9 mouse cellular contexts compared by ENCODE assay signal in the genomic region with DNA sequence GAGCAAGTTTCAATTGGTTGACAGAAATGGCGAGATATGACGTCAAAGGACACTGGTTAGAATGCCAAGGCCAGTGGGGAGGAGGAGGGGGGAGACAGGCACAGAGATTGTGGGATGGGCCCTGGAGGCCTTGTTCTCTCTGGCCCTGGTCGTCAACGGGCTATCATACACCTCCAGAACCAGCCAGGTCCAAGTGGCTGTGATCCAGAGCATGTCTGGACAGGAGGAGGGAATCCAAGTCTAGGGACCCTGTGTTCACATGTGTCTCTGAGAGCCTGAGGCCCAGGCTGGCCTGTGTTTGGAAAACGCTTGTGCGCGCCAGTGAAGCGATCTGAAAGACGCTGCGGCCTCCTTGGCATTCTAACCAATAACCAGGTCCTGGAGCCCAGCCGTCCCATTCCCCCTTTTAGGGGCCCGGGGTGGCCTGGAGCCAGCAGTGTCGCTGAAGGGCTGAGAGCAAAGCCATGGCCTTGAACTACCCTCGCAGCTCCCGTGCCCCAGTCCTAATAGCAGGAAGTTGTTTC.
DNase-seq lines count a peak whose midpoint lies in the region; ATAC-seq and TF ChIP-seq lines count a peak whose summit lies in the region.
"Had no signal": no experiment of that assay in that cellular context is flagged by ENCODE, and none has a peak within 500 bp of the region (broad histone marks: within the 10 kb centered on the region; RNA-seq: fewer than 3 reads in every experiment).

No protein-coding gene starts in this region.

- peaks cover 2% of the 10 kb centered on the region; the same call in 1 of the 2 replicates for H3K4me1 ChIP-seq in neural tube, embryonic 11.5 days (ENCODE audit: control insufficient read depth, insufficient read depth, low read length)
- H3K4me1 ChIP-seq in hindbrain, embryonic 12.5 days: peaks cover 34% of the 10 kb centered on the region
- H3K4me1 ChIP-seq in megakaryocyte, embryonic 14.5 days: peaks cover 32% of the 10 kb centered on the region
- H3K4me1 ChIP-seq in stomach, embryonic 16.5 days (ENCODE audit: control insufficient read depth, insufficient read depth, low read length): peaks cover 26% of the 10 kb centered on the region

- no peak overlapping the region; the same call in 1 of the 2 replicates for H3K27ac ChIP-seq in neural tube, embryonic 11.5 days (ENCODE audit: low read depth, low read length)
- H3K27ac ChIP-seq in hindbrain, embryonic 12.5 days: peak overlapping the region; percentile 96
- peak overlapping the region; percentile 100 for H3K27ac ChIP-seq in left cerebral cortex, adult 2 months
- H3K27ac ChIP-seq in stomach, embryonic 16.5 days (ENCODE audit: low read length): peak overlapping the region; percentile 94

- peak overlapping the region; percentile 67 for H3K4me3 ChIP-seq in neural tube, embryonic 11.5 days (ENCODE audit: low read depth, low read length)
- peak overlapping the region; percentile 71 for H3K4me3 ChIP-seq in hindbrain, embryonic 12.5 days
- peak overlapping the region; percentile 64 for H3K4me3 ChIP-seq in left cerebral cortex, adult 2 months
- H3K4me3 ChIP-seq in megakaryocyte, embryonic 14.5 days (replicated peaks): peak overlapping the region; percentile 90
- H3K4me3 ChIP-seq in stomach, embryonic 16.5 days (replicated peaks; ENCODE audit: low read length): peak overlapping the region; percentile 80

- peak overlapping the region; percentile 91 for H3K9ac ChIP-seq in neural tube, embryonic 11.5 days (ENCODE audit: low read length)
- peak overlapping the region; percentile 88 for H3K9ac ChIP-seq in hindbrain, embryonic 12.5 days
- H3K9ac ChIP-seq in stomach, embryonic 16.5 days (ENCODE audit: low read length): peak overlapping the region; percentile 96

- H3K36me3 ChIP-seq in neural tube, embryonic 11.5 days (ENCODE audit: control insufficient read depth, insufficient read depth, low read length): no peaks in the 10 kb centered on the region
- H3K36me3 ChIP-seq in hindbrain, embryonic 12.5 days: 0 out of 2 replicates have a peak, but pooled peaks cover 3% of the 10 kb centered on the region
- no peaks in the 10 kb centered on the region for H3K36me3 ChIP-seq in megakaryocyte, embryonic 14.5 days (replicated peaks; ENCODE audit: low read length)
- no peaks in the 10 kb centered on the region for H3K36me3 ChIP-seq in stomach, embryonic 16.5 days (ENCODE audit: control insufficient read depth, insufficient read depth, low read length)

- peak overlapping the region; percentile 79 for H3K4me2 ChIP-seq in neural tube, embryonic 11.5 days (ENCODE audit: low read depth)
- peak overlapping the region; percentile 79 for H3K4me2 ChIP-seq in hindbrain, embryonic 12.5 days (replicated peaks)
- H3K4me2 ChIP-seq in stomach, embryonic 16.5 days (ENCODE audit: low read depth, low read length): peak overlapping the region; percentile 77

- no peak for TF ChIP-seq CTCF in left cerebral cortex, adult 2 months (IDR thresholded peaks at IDR 0.05)

- ATAC-seq in neural tube, embryonic 11.5 days (ENCODE audit: insufficient read depth, low FRiP score, low TSS enrichment): no peak; the same call in 1 of the 2 replicates
- ATAC-seq in hindbrain, embryonic 12.5 days (ENCODE audit: low FRiP score): no peak; the same call in 1 of the 2 replicates
- ATAC-seq in stomach, embryonic 16.5 days (ENCODE audit: insufficient read depth, low FRiP score): peak; percentile 25; the same call in 1 of the 2 replicates

- H3K9me3 ChIP-seq in neural tube, embryonic 11.5 days (ENCODE audit: control insufficient read depth, low read length): no peaks in the 10 kb centered on the region
- H3K9me3 ChIP-seq in hindbrain, embryonic 12.5 days (replicated peaks): no peaks in the 10 kb centered on the region
- no peaks in the 10 kb centered on the region for H3K9me3 ChIP-seq in megakaryocyte, embryonic 14.5 days
- H3K9me3 ChIP-seq in stomach, embryonic 16.5 days (replicated peaks; ENCODE audit: control insufficient read depth, low read length): no peaks in the 10 kb centered on the region

- H3K27me3 ChIP-seq in neural tube, embryonic 11.5 days (ENCODE audit: control insufficient read depth, insufficient read depth, low read length): peaks cover 78% of the 10 kb centered on the region
- peaks cover 76% of the 10 kb centered on the region for H3K27me3 ChIP-seq in hindbrain, embryonic 12.5 days
- H3K27me3 ChIP-seq in megakaryocyte, embryonic 14.5 days (replicated peaks): peaks cover 76% of the 10 kb centered on the region
- 0 out of 2 replicates have a peak, but pooled peaks cover 5% of the 10 kb centered on the region for H3K27me3 ChIP-seq in stomach, embryonic 16.5 days (ENCODE audit: control insufficient read depth, insufficient read depth, low read length)
- H3K27me3 ChIP-seq: CH12.LX had no signal

- WGBS in neural tube, embryonic 11.5 days: 32% methylated on average over 15 of the region's 15 CpGs
- WGBS in hindbrain, embryonic 12.5 days: 20% methylated on average over 15 of the region's 15 CpGs
- WGBS in stomach, embryonic 16.5 days: 21% methylated on average over 15 of the region's 15 CpGs

- intact Hi-C loops in left cerebral cortex, adult 2 months (cut with DNase I): loop anchor here (1.0 to 2.0 kb wide), 3 partner anchors 16 to 57 kb away; no protein-coding TSS in a partner anchor

- no peak for DNase-seq in neural tube, embryonic 11.5 days (ENCODE audit: low spot score)
- no peak for DNase-seq in neural tube, embryonic 10.5 days (ENCODE audit: extremely low spot score, low spot score)
- peak; percentile 98 for DNase-seq in cerebellum, postnatal 10 days
- DNase-seq in frontal cortex, postnatal 36 days (ENCODE audit: low spot score in 2 of 2): peak; percentile 81 to 82
- DNase-seq in left cerebral cortex, adult 2 months (ENCODE audit: extremely low spot score in 1 of 2, low spot score in 2 of 2): peak; percentile 70 to 74

Comparison
In these comparisons a context has a peak if more than half of its experiments do, and no peak if none do; other contexts are left out.
1. DNase-seq: peak in cerebellum, postnatal 10 days (2 of 2), frontal cortex, postnatal 36 days (2 of 2) and left cerebral cortex, adult 2 months (2 of 2); none in neural tube, embryonic 11.5 days (single experiment) and neural tube, embryonic 10.5 days (single experiment).
2. Peak in every context shown above with its lines, with median percentiles within 50 percentile points of each other: H3K4me2 ChIP-seq, H3K4me3 ChIP-seq and H3K9ac ChIP-seq.